ENCODE assay signal across 22 mouse cellular contexts in the genomic region with DNA sequence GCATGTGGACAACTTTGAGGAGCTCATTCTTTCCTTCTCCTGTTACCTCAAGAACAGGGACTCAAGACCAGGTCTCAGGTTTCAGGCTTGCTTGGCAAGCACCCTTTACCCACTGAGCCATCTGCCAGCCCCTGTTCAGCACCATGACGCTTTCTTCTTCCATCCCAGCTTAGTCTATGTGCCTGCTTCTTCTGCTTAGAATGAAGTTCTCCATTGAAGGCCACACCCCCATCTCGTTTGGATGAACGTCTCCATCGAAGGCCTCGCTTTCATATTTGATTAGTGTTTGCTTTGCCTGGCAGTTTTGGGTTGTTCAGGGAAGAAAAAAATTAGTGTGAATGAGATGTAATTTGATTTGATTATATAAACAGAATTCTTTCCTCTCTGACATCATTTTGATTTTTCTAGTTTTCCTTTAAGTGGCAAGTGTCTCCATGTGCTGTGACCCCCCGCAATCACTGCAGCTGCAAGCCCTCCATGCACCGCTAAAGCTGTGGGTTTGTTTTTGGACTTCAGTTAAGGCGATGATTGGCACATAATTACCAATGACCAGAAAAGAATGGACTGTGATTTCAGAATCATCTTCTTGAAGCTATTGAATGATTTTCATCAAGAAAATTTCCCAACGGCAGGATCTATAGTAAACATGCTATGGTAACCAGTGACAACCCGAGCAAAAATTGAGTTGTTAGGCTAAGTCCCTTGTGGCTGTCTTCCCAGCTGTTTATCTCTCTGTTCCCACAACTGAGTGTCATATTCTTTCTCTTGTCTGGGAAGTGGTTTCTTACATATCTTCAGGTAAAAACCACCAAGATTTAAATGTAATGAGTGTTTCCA.
"Had no signal": no experiment of that assay in that cellular context is flagged by ENCODE, and none has a peak within 500 bp of the region (broad histone marks: within the 10 kb centered on the region; RNA-seq: fewer than 3 reads in every experiment).

No protein-coding gene starts in this region.

- H3K36me3 ChIP-seq: limb, embryonic 10.5 days; limb, embryonic 13.5 days; liver, embryonic 12.5 days; liver, embryonic 15.5 days; lung, embryonic 15.5 days; midbrain, embryonic 12.5 days; midbrain, embryonic 15.5 days; neural tube, embryonic 12.5 days; neural tube, embryonic 15.5 days had no signal

- H3K4me1 ChIP-seq: limb, embryonic 10.5 days; limb, embryonic 13.5 days; liver, embryonic 12.5 days; liver, embryonic 15.5 days; lung, embryonic 15.5 days; midbrain, embryonic 12.5 days; midbrain, embryonic 15.5 days; neural tube, embryonic 12.5 days; neural tube, embryonic 15.5 days had no signal

- H3K4me2 ChIP-seq: limb, embryonic 13.5 days; liver, embryonic 12.5 days; liver, embryonic 15.5 days; lung, embryonic 15.5 days; midbrain, embryonic 12.5 days; midbrain, embryonic 15.5 days; neural tube, embryonic 12.5 days; neural tube, embryonic 15.5 days had no signal

- H3K27me3 ChIP-seq: limb, embryonic 13.5 days; liver, embryonic 12.5 days; liver, embryonic 15.5 days; lung, embryonic 15.5 days; midbrain, embryonic 12.5 days; midbrain, embryonic 15.5 days; neural tube, embryonic 12.5 days; neural tube, embryonic 15.5 days had no signal

- H3K9me3 ChIP-seq: limb, embryonic 10.5 days; limb, embryonic 13.5 days; liver, embryonic 12.5 days; liver, embryonic 15.5 days; lung, embryonic 15.5 days; midbrain, embryonic 12.5 days; midbrain, embryonic 15.5 days; neural tube, embryonic 12.5 days; neural tube, embryonic 15.5 days had no signal

- H3K9ac ChIP-seq: limb, embryonic 13.5 days; liver, embryonic 12.5 days; liver, embryonic 15.5 days; lung, embryonic 15.5 days; midbrain, embryonic 12.5 days; midbrain, embryonic 15.5 days; neural tube, embryonic 12.5 days; neural tube, embryonic 15.5 days had no signal

- H3K27ac ChIP-seq: kidney, postnatal 0 days; layer of hippocampus, adult 2 months; limb, embryonic 10.5 days; limb, embryonic 13.5 days; liver, embryonic 12.5 days; liver, embryonic 15.5 days; lung, embryonic 15.5 days; midbrain, embryonic 12.5 days; midbrain, embryonic 15.5 days; neural tube, embryonic 12.5 days; neural tube, embryonic 15.5 days; stomach, postnatal 0 days had no signal

- DNase-seq: kidney, postnatal 25 days; layer of hippocampus, adult 9-11 months; liver; lung, adult 18-20 months; lung, postnatal 10 days; lung, postnatal 36 days; right cerebral cortex, adult 18-20 months; right cerebral cortex, postnatal 14 days; right cerebral cortex, postnatal 4 days; thymus, postnatal 36 days had no signal

- ATAC-seq: liver, embryonic 12.5 days; midbrain, embryonic 15.5 days had no signal

- H3K4me3 ChIP-seq: layer of hippocampus, adult 2 months; limb, embryonic 10.5 days; limb, embryonic 13.5 days; liver, embryonic 12.5 days; liver, embryonic 15.5 days; lung, embryonic 15.5 days; midbrain, embryonic 12.5 days; midbrain, embryonic 15.5 days; neural tube, embryonic 12.5 days; neural tube, embryonic 15.5 days had no signal
